Mouse (Mus musculus) layer of hippocampus, postnatal 14 days (tissue): ENCODE results near the gene Ankrd13d. TPM values are rescaled to one million over a fixed set of nuclear protein-coding genes. Genes with fewer than 3 reads are reported as not detected.
A peak's percentile ranks its signal among the peaks of the same experiment; 100 is the strongest.

Experiments
- DNase-seq, 2 experiments: peaks; one replicate each; pipeline ENCODE4 v3.0.0; 2021 to 2022; ENCODE audit warnings: low spot score in 2 of 2, mixed read lengths in 1 of 2
- microRNA-seq, 2 experiments: library from miRNA; unstranded; fragments of <30 nt; microRNA quantifications; one replicate each; pipeline ENCODE4 v1.2.0; 2021
- total RNA-seq, 2 experiments: library from RNA; stranded (reverse); gene quantifications; 2 replicates each; pipeline ENCODE4 v1.2.3; 2021

Gene Ankrd13d
- total RNA-seq, 2 experiments from 2014 or later = 70.3 to 81.8 TPM

DNA sequence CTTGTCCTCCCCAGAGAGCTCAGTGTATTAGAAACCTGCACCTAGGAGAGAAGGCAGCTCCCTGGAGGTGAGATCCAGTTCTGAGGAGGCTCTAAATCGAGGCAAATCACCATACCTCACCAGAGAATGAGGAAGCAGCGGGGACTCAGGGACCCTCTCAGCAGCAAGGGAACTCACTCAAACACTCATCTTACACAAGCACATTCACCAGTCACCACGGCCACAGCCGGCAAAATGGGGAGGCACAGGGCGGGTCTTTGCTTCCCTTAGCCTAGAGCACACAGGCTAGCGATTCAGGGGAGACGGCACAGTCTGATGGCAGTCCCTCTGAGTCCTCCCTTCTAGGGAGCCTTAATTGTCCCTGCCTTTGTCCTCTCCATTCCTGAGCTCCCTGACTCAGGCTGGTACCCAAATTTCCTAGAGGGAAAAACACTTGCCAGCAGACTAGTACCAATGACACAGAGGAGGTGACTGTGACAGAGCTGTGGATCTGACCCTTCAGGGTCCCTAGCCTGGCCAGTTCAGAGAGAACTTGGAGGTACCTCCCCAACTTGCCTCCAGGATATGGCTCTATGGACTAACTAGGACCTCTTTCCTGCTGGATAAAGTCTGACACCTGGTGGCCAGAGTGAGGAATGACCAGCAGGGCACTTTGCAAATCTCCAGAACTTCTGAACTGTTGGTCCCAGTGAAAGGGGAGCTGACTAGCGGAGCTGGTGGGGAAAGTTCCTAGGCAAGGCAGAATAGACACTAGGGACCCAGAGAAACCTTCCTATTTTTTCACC lies 54.9 kb downstream of the Ankrd13d start:
- peak; percentile 75 to 87 for DNase-seq

DNA sequence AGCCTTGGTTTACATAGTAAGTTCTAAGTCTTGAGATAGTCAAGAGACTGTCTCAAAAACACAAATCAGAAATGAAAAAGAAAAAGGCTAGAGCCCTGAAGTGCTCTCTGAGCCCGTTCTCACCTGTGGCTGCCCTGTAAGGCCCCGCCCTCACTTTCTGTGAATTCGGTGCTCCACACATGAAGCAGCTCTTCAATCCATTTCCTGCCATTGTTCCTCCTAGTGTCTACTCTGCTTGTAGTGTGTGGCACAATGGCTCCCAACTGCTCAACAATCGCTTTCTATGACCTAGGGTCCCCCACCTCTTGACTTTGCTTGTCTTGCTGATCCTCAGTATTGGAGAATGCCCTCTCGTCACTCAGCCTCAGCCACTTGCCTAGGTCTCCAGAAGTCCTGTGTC lies 55.5 kb downstream of the Ankrd13d start:
- DNase-seq = no peak

DNA sequence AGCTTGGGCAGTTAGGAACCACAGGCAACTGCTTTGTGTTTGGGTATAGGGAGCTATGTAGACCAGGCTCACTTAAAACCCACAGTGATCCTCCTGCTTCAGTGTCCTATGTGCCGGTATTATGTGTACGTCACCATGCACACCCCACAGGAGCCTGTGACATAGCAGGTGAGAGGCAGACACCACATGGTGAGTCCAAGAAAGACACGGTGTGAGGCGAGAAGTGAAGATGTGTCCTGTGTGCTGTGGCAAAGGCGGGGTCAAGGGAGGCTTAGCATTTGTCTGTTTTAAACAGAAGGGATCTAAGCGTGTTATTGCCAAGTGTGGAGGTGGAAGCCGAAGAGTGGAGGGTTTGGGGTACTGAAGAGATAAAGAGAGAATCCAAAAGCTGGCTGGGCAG lies 56.2 kb downstream of the Ankrd13d start:
- no peak for DNase-seq

DNA sequence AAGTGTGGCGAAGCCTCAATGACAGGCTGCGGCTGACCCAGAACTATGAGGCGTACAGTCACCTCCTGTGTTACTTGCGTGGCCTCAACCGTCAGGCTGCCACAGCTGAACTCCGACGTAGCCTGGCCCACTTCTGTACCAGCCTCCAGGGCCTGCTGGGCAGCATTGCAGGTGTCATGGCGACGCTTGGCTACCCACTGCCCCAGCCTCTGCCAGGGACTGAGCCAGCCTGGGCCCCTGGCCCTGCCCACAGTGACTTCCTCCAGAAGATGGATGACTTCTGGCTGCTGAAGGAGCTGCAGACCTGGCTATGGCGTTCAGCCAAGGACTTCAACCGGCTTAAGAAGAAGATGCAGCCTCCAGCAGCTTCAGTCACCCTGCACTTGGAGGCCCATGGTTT lies 60.8 kb downstream of the Ankrd13d start:
- DNase-seq = no peak

DNA sequence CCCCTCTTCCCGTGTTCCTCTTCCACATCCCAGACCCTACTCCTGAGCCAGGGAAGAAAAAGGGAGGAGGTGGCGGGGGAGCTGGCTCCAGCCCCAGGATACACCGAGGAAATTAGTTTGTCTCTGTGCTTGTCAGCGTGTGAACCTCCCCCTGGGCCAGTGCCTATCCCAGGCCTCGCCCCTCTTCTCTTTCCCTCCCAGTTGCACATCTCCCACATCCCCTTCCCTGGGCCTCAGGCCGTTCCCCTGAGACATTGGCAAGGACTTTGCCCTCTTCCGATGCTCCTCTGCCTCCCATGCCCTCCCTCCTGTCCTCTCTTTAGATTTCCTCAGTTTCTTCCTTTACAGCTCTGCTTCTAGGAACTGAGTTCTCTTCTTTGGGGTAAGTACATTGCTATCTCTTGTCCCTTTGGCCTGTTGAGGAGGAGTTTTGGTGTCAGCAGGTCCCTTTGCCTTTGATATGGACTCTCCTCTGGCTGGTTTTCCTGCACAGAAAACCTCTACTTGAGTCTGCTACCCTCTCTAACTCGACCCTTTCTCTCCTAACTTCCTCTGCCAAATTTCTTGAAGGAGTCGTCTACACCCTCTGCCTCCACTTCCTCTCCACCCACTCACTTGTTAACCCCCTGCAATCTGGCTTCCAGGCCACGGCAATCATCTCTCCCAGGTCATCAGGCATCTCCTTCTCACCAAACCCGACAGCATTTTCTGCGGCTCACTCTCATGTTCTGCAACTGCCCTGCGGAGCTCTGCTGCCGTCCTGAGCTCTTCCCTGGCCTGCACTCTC lies 61.8 kb downstream of the Ankrd13d start:
- no peak for DNase-seq

DNA sequence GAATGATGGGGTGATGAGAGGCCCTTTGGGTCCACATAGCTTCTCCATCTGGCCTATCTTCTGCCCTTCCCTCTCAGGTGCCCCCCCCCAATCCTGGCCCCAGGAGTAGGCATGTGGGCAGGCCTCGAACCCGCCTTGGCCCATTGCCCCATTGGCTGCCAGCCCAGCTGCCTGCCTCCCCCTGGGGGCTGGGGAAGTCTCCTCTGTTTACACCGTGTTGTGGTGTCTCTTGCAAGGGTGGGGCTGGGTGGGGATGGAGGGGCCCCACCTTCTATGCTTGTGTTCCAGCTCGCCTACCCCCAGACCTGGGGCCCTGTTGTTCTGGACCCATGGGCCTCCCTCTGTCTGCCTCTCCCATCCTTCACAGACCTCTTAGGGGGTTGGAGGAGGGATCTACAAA lies 62.5 kb downstream of the Ankrd13d start:
- no peak for DNase-seq

Small RNA genes lying within 50 kb of the gene (microRNA-seq; reads per million reads assigned to microRNA genes)
- gene Mir6985 = 2.5 to 3.2 reads per million in 2 experiments

Other genes with a start within 250 kb of the Ankrd13d start
- 100 to 1,000 TPM; 264 to 267 TPM for gene Gstp1, start 245.2 kb downstream of the Ankrd13d start, total RNA-seq
- 10 to 100 TPM; 25.9 to 48.3 TPM for gene Gstp2, start 237.1 kb downstream of the Ankrd13d start, total RNA-seq
- not detected for gene Gstp3, start 223.6 kb downstream of the Ankrd13d start, total RNA-seq
- not detected for gene Cabp2, start 201.6 kb downstream of the Ankrd13d start, total RNA-seq
- 10 to 100 TPM; 25.0 to 34.1 TPM for gene Cdk2ap2, start 186.0 kb downstream of the Ankrd13d start, total RNA-seq
- 100 to 1,000 TPM; 192 to 214 TPM for gene Pitpnm1, start 183.1 kb downstream of the Ankrd13d start, total RNA-seq
- gene Aip, start 157.3 kb downstream of the Ankrd13d start, total RNA-seq = 10 to 100 TPM; 73.9 to 83.2 TPM
- not detected for gene Gpr152, start 143.3 kb downstream of the Ankrd13d start, total RNA-seq
- not detected for gene Cabp4, start 139.1 kb downstream of the Ankrd13d start, total RNA-seq
- 100 to 1,000 TPM in 1 of 2 experiments, 10 to 100 TPM in 1; 91.1 to 102 TPM for gene Coro1b, start 134.5 kb downstream of the Ankrd13d start, total RNA-seq
- 1 to 10 TPM in 1 of 2 experiments, under 1 TPM in 1; 0.99 to 2.5 TPM for gene Ptprcap, start 129.5 kb downstream of the Ankrd13d start, total RNA-seq
- 10 to 100 TPM; 32.6 to 40.9 TPM for gene Rps6kb2, start 119.8 kb downstream of the Ankrd13d start, total RNA-seq
- gene Carns1, start 107.7 kb downstream of the Ankrd13d start, total RNA-seq = 1 to 10 TPM; 4.0 to 4.9 TPM
- 1 to 10 TPM in 1 of 2 experiments, under 1 TPM in 1; 0.74 to 1.8 TPM for gene Tbc1d10c, start 91.9 kb downstream of the Ankrd13d start, total RNA-seq
- 100 to 1,000 TPM; 281 TPM for gene Ppp1ca, start 91.1 kb downstream of the Ankrd13d start, total RNA-seq
- 1 to 10 TPM; 6.6 to 6.7 TPM for gene Rad9a, start 81.5 kb downstream of the Ankrd13d start, total RNA-seq
- gene Clcf1, start 68.9 kb downstream of the Ankrd13d start, total RNA-seq = under 1 TPM; 0.88 to 0.90 TPM
- gene AC109138.7, start 68.8 kb downstream of the Ankrd13d start, total RNA-seq = not detected
- gene Pold4, start 51.2 kb downstream of the Ankrd13d start, total RNA-seq = 10 to 100 TPM; 11.9 to 13.5 TPM
- 10 to 100 TPM; 51.6 to 55.7 TPM for gene Ssh3, start 14.0 kb downstream of the Ankrd13d start, total RNA-seq
- gene Grk2, start 23.1 kb upstream of the Ankrd13d start, total RNA-seq = 100 to 1,000 TPM; 146 to 150 TPM
- gene Kdm2a, start 115.1 kb upstream of the Ankrd13d start, total RNA-seq = 10 to 100 TPM; 69.3 to 73.2 TPM
- 1 to 10 TPM; 2.0 to 2.2 TPM for gene Rhod, start 156.3 kb upstream of the Ankrd13d start, total RNA-seq
- gene Syt12, start 194.3 kb upstream of the Ankrd13d start, total RNA-seq = 10 to 100 TPM; 34.7 to 37.7 TPM
- not detected for gene 2010003K11Rik, start 215.4 kb upstream of the Ankrd13d start, total RNA-seq
- 10 to 100 TPM; 56.6 to 63.9 TPM for gene Pcx, start 227.3 kb upstream of the Ankrd13d start, total RNA-seq